Mouse (Mus musculus) hindbrain, embryonic 16.5 days (tissue): Measurements from ENCODE around the gene 9230112D13Rik. TPM values are rescaled to one million over a fixed set of nuclear protein-coding genes. Genes with fewer than 3 reads are reported as not detected.

Source experiments
- ATAC-seq: fragments of 200-750 bp; cut with Nextera tagmentation; 2 replicates; pipeline ENCODE4 v1.8.0; 2017; ENCODE audit warnings: moderate TSS enrichment, moderate library complexity
- H3K27ac ChIP-seq: fragments of 300-500 bp; sonication (generic); 2 replicates; pipeline ENCODE4 v1.5.1; 2014; ENCODE audit warnings: low read depth, mild to moderate bottlenecking, control low read depth, low read length, moderate library complexity
- H3K27me3 ChIP-seq: fragments of 300-500 bp; sonication (generic); replicated peaks from 2 replicates; pipeline ENCODE4 v1.6.1; 2014; ENCODE audit warnings: low read length; ENCODE audit not compliant: control insufficient read depth, insufficient read depth
- H3K36me3 ChIP-seq: fragments of 300-500 bp; sonication (generic); 2 replicates; pipeline ENCODE4 v1.6.1; 2014; ENCODE audit warnings: mild to moderate bottlenecking, low read length, moderate library complexity, mixed read lengths; ENCODE audit not compliant: control insufficient read depth, insufficient read depth
- H3K4me1 ChIP-seq: fragments of 300-500 bp; sonication (generic); 2 replicates; pipeline ENCODE4 v1.6.1; 2014; ENCODE audit warnings: low read depth, low read length; ENCODE audit not compliant: control insufficient read depth, insufficient read depth
- H3K4me2 ChIP-seq: fragments of 300-500 bp; sonication (generic); 2 replicates; pipeline ENCODE4 v1.6.1; 2014; ENCODE audit warnings: mild to moderate bottlenecking, low read length, control low read depth, moderate library complexity
- H3K4me3 ChIP-seq: fragments of 300-500 bp; sonication (generic); 2 replicates; pipeline ENCODE4 v1.5.1; 2014; ENCODE audit warnings: mild to moderate bottlenecking, low read length, control low read depth, moderate library complexity
- H3K9ac ChIP-seq: fragments of 300-500 bp; sonication (generic); 2 replicates; pipeline ENCODE4 v1.6.1; 2014; ENCODE audit warnings: low read depth, mild to moderate bottlenecking, control low read depth, low read length, moderate library complexity
- H3K9me3 ChIP-seq: fragments of 300-500 bp; sonication (generic); 2 replicates; pipeline ENCODE4 v1.6.1; 2014; ENCODE audit warnings: mild to moderate bottlenecking, low read length, moderate library complexity; ENCODE audit not compliant: control insufficient read depth
- WGBS: fragments of 180-500 bp; shearing (Covaris S2); extraction: QIAGEN DNeasy Blood & Tissue Kit; methylation state at CpG from one replicate; pipeline ENCODE4 v1.1.7; 2014; 5-methylcytosine and 5-hydroxymethylcytosine counted together
- polyA plus RNA-seq: library from polyadenylated mRNA; unstranded; fragments of >200 nt; fragmentation: Nextera tagmentation; extraction: Ambion mirVana; gene quantifications from 2 replicates; pipeline ENCODE4 v1.2.1, GENCODE M21; 2015

9230112D13Rik gene
- polyA plus RNA-seq, 1 experiment from 2014 or later = not detected

GRCm38 (mm10) chr14:34497346-34497745 is 25.3 kb downstream of the 9230112D13Rik start:
- no peak for ATAC-seq
- Histone ChIP-seq H3K4me2 (no peak overlapping the region), H3K4me1 (peaks cover 19% of the 10 kb centered on the region), H3K9me3 (no peaks in the 10 kb centered on the region), H3K9ac (no peak overlapping the region), H3K36me3 (no peaks in the 10 kb centered on the region), H3K27ac (no peak overlapping the region), H3K27me3 (no peaks in the 10 kb centered on the region), H3K4me3 (no peak overlapping the region)
- 78% methylated on average over 3 of the region's 3 CpGs for WGBS

- no peaks in the 10 kb centered on the region for H3K36me3 ChIP-seq
- no peak overlapping the region for H3K9ac ChIP-seq
- no peaks in the 10 kb centered on the region for H3K27me3 ChIP-seq
- H3K9me3 ChIP-seq = no peaks in the 10 kb centered on the region
- no peak overlapping the region for H3K27ac ChIP-seq
- H3K4me2 ChIP-seq = no peak overlapping the region
- no peak for ATAC-seq
- WGBS = 93% methylated on average over 3 of the region's 3 CpGs
- H3K4me3 ChIP-seq = no peak overlapping the region
- peaks cover 3% of the 10 kb centered on the region for H3K4me1 ChIP-seq
These were observed 28.9 kb downstream of the 9230112D13Rik start for GRCm38 (mm10) chr14:34493682-34494081.

GRCm38 (mm10) chr14:34492688-34493087 is 29.9 kb downstream of the 9230112D13Rik start:
- no peaks in the 10 kb centered on the region for H3K36me3 ChIP-seq
- 89% methylated on average over 2 of the region's 2 CpGs for WGBS
- H3K4me2 ChIP-seq = no peak overlapping the region
- H3K4me1 ChIP-seq = peaks cover 3% of the 10 kb centered on the region
- H3K4me3 ChIP-seq = no peak overlapping the region
- ATAC-seq = no peak
- no peaks in the 10 kb centered on the region for H3K9me3 ChIP-seq
- H3K27me3 ChIP-seq = no peaks in the 10 kb centered on the region
- H3K27ac ChIP-seq = no peak overlapping the region
- H3K9ac ChIP-seq = no peak overlapping the region

GRCm38 (mm10) chr14:34490965-34491364 is 31.6 kb downstream of the 9230112D13Rik start:
- 81% methylated on average over 1 of the region's 1 CpGs for WGBS
- H3K4me3 ChIP-seq = no peak overlapping the region
- no peaks in the 10 kb centered on the region for H3K36me3 ChIP-seq

GRCm38 (mm10) chr14:34489928-34490327 is 32.7 kb downstream of the 9230112D13Rik start:
- H3K4me3 ChIP-seq = no peak overlapping the region
- no peak overlapping the region for H3K9ac ChIP-seq
- peaks cover 3% of the 10 kb centered on the region for H3K4me1 ChIP-seq
- WGBS = 79% methylated on average over 2 of the region's 2 CpGs
- H3K9me3 ChIP-seq = no peaks in the 10 kb centered on the region
- H3K27me3 ChIP-seq = no peaks in the 10 kb centered on the region
- no peaks in the 10 kb centered on the region for H3K36me3 ChIP-seq
- no peak overlapping the region for H3K4me2 ChIP-seq
- H3K27ac ChIP-seq = no peak overlapping the region
- ATAC-seq = no peak

More at GRCm38 (mm10) chr14:34490965-34491364, 31.6 kb downstream of the 9230112D13Rik start:
- Histone ChIP-seq H3K9me3 (no peaks in the 10 kb centered on the region), H3K4me2 (no peak overlapping the region), H3K4me1 (peaks cover 3% of the 10 kb centered on the region), H3K27me3 (no peaks in the 10 kb centered on the region), H3K27ac (no peak overlapping the region), H3K9ac (no peak overlapping the region)
- no peak for ATAC-seq

GRCm38 (mm10) chr14:34486169-34486568 is 36.4 kb downstream of the 9230112D13Rik start:
- 66% methylated on average over 8 of the region's 8 CpGs for WGBS
- Histone ChIP-seq H3K27ac (no peak overlapping the region), H3K9ac (no peak overlapping the region), H3K4me3 (no peak overlapping the region), H3K4me2 (no peak overlapping the region), H3K4me1 (peaks cover 3% of the 10 kb centered on the region), H3K9me3 (no peaks in the 10 kb centered on the region), H3K36me3 (no peaks in the 10 kb centered on the region), H3K27me3 (no peaks in the 10 kb centered on the region)
- no peak for ATAC-seq

- Histone ChIP-seq H3K4me2 (no peak overlapping the region), H3K27me3 (no peaks in the 10 kb centered on the region), H3K4me1 (no peaks in the 10 kb centered on the region; the same call in none of the 2 replicates), H3K9ac (no peak overlapping the region), H3K4me3 (no peak overlapping the region), H3K9me3 (no peaks in the 10 kb centered on the region), H3K36me3 (no peaks in the 10 kb centered on the region), H3K27ac (peak overlapping the region; percentile 63)
- 47% methylated on average over 6 of the region's 6 CpGs for WGBS
- ATAC-seq = peak; percentile 87
These were observed 38.9 kb downstream of the 9230112D13Rik start for GRCm38 (mm10) chr14:34483469-34484341.

- H3K4me2 ChIP-seq = no peak overlapping the region
- H3K36me3 ChIP-seq = no peaks in the 10 kb centered on the region
- no peaks in the 10 kb centered on the region for H3K9me3 ChIP-seq
- H3K27me3 ChIP-seq = no peaks in the 10 kb centered on the region
- ATAC-seq = no peak
- H3K9ac ChIP-seq = no peak overlapping the region
- no peak overlapping the region for H3K4me3 ChIP-seq
- no peak overlapping the region for H3K27ac ChIP-seq
- 0 out of 2 replicates have a peak, but pooled peaks cover 2% of the 10 kb centered on the region for H3K4me1 ChIP-seq
These were observed 51.0 kb downstream of the 9230112D13Rik start for GRCm38 (mm10) chr14:34471591-34471990.

GRCm38 (mm10) chr14:34466291-34466690 is 56.3 kb downstream of the 9230112D13Rik start:
- Histone ChIP-seq H3K4me3 (no peak overlapping the region), H3K4me2 (no peak overlapping the region), H3K27ac (no peak overlapping the region), H3K36me3 (no peaks in the 10 kb centered on the region), H3K27me3 (no peaks in the 10 kb centered on the region), H3K9me3 (no peaks in the 10 kb centered on the region), H3K4me1 (0 out of 2 replicates have a peak, but pooled peaks cover under 1% of the 10 kb centered on the region), H3K9ac (no peak overlapping the region)
- no peak for ATAC-seq
- WGBS = 55% methylated on average over 3 of the region's 3 CpGs
